Mouse (Mus musculus) liver, embryonic 14.5 days (tissue): ENCODE data around the gene Naxd. TPM values are rescaled to one million over a fixed set of nuclear protein-coding genes. Genes with fewer than 3 reads are reported as not detected.

ENCODE experiments used
- ATAC-seq: fragments of 200-750 bp; cut with Nextera tagmentation; 2 replicates; pipeline ENCODE4 v1.8.0; 2017; ENCODE audit warnings: moderate number of reproducible peaks, mild to moderate bottlenecking, moderate library complexity; ENCODE audit not compliant: insufficient read depth
- DNase-seq, 3 experiments: peaks; one replicate each; pipeline ENCODE4 v3.0.0-alpha.2; 2012 to 2013; ENCODE audit warnings: low read depth in 3 of 3, low spot score in 3 of 3
- H3K27ac ChIP-seq: fragments of 300-500 bp; sonication (generic); 2 replicates; pipeline ENCODE4 v1.5.1; 2014; ENCODE audit warnings: moderate library complexity, mild to moderate bottlenecking, control low read depth, inconsistent platforms
- H3K27me3 ChIP-seq: fragments of 300-500 bp; sonication (generic); 2 replicates; pipeline ENCODE4 v1.6.1; 2014; ENCODE audit warnings: mild to moderate bottlenecking, low read length, moderate library complexity; ENCODE audit not compliant: control insufficient read depth, insufficient read depth
- H3K36me3 ChIP-seq: fragments of 300-500 bp; sonication (generic); replicated peaks from 2 replicates; pipeline ENCODE4 v1.6.1; 2014; ENCODE audit warnings: low read depth; ENCODE audit not compliant: control insufficient read depth, insufficient read depth
- H3K4me1 ChIP-seq, 2 experiments: fragments of 200-500 bp in 1 of 2; fragments of 300-500 bp in 1 of 2; sonication (generic) in 1 of 2; replicated peaks; 2 replicates each; pipeline ENCODE4 v1.6.1; 2012 to 2014; ENCODE audit warnings: antibody characterized with exemption in 1 of 2, inconsistent platforms in 1 of 2, low read length in 1 of 2; ENCODE audit not compliant: control insufficient read depth in 2 of 2, insufficient read depth in 2 of 2
- H3K4me2 ChIP-seq: fragments of 300-500 bp; sonication (generic); 2 replicates; pipeline ENCODE4 v1.6.1; 2014; ENCODE audit warnings: low read depth, mild to moderate bottlenecking, control low read depth, moderate library complexity
- H3K4me3 ChIP-seq, 2 experiments: fragments of 200-500 bp in 1 of 2; fragments of 300-500 bp in 1 of 2; sonication (generic) in 1 of 2; 2 replicates each; pipeline ENCODE4 v1.5.1; 2012 to 2014; ENCODE audit warnings: low read depth in 2 of 2, low read length in 2 of 2, mild to moderate bottlenecking in 2 of 2, control low read depth in 1 of 2, inconsistent platforms in 1 of 2, moderate library complexity in 1 of 2; ENCODE audit not compliant: insufficient read depth in 1 of 2
- H3K9ac ChIP-seq: fragments of 300-500 bp; sonication (generic); replicated peaks from 2 replicates; pipeline ENCODE4 v1.6.1; 2014; ENCODE audit warnings: mild to moderate bottlenecking, control low read depth, moderate library complexity
- H3K9me3 ChIP-seq: fragments of 300-500 bp; sonication (generic); 2 replicates; pipeline ENCODE4 v1.6.1; 2016; ENCODE audit warnings: low read length, mixed read lengths; ENCODE audit not compliant: control insufficient read depth
- CTCF ChIP-seq: IDR thresholded peaks from 2 replicates; pipeline ENCODE4 v1.5.1; 2016; ENCODE audit warnings: antibody characterized with exemption, low read depth, control low read depth
- EP300 ChIP-seq: IDR thresholded peaks from 2 replicates; pipeline ENCODE4 v1.6.1; 2016; ENCODE audit warnings: antibody characterized with exemption, low read depth
- WGBS: fragments of 180-500 bp; shearing (Covaris S2); extraction: QIAGEN DNeasy Blood & Tissue Kit; methylation state at CpG from one replicate; pipeline ENCODE4 v1.1.7; 2014; ENCODE audit not compliant: insufficient replicate concordance; 5-methylcytosine and 5-hydroxymethylcytosine counted together
- polyA plus RNA-seq, 2 experiments: library from polyadenylated mRNA; depleted of rRNA in 1 of 2; stranded (reverse) in 1 of 2; unstranded in 1 of 2; fragments of >200 nt; fragmentation: Nextera tagmentation in 1 of 2; extraction: Ambion mirVana in 1 of 2; gene quantifications; 2 replicates each; pipeline versions ENCODE4 v1.2.1 to v1.2.3; 2012 to 2014

The Naxd gene
- polyA plus RNA-seq, 2 experiments, result 29.8 to 31.9 TPM

- H3K4me2 ChIP-seq, result peak overlapping the region; percentile 16; the same call in 1 of the 2 replicates
- WGBS, result 50% methylated on average over 5 of the region's 5 CpGs
- TF ChIP-seq EP300 (no peak), CTCF (no peak)
- no peak overlapping the region for H3K9ac ChIP-seq
- H3K4me1 ChIP-seq, result peaks cover 2 to 22% of the 10 kb centered on the region in 2 experiments; a peak in 3 of 4 replicates
- H3K9me3 ChIP-seq, result no peaks in the 10 kb centered on the region
- H3K4me3 ChIP-seq, result no peak overlapping the region
- no peaks in the 10 kb centered on the region for H3K36me3 ChIP-seq
- DNase-seq (no peak), ATAC-seq (peak; percentile 40; the same call in 1 of the 2 replicates)
- H3K27ac ChIP-seq, result no peak overlapping the region; the same call in 1 of the 2 replicates
- no peaks in the 10 kb centered on the region for H3K27me3 ChIP-seq
These were observed 38.3 kb upstream of the Naxd start for GRCm38 (mm10) chr8:11459016-11459415.

GRCm38 (mm10) chr8:11460934-11461333 is 36.4 kb upstream of the Naxd start:
- no peak overlapping the region for H3K27ac ChIP-seq
- DNase-seq, result no peak
- no peak for TF ChIP-seq EP300
- no peak for TF ChIP-seq CTCF
- no peaks in the 10 kb centered on the region for H3K9me3 ChIP-seq
- ATAC-seq, result no peak
- H3K36me3 ChIP-seq, result no peaks in the 10 kb centered on the region
- no peak overlapping the region for H3K4me2 ChIP-seq
- WGBS, result 29% methylated on average over 2 of the region's 2 CpGs
- no peaks in the 10 kb centered on the region for H3K27me3 ChIP-seq
- peaks cover 2 to 31% of the 10 kb centered on the region in 2 experiments; a peak in 3 of 4 replicates for H3K4me1 ChIP-seq
- no peak overlapping the region for H3K4me3 ChIP-seq
- H3K9ac ChIP-seq, result no peak overlapping the region

- H3K4me3 ChIP-seq, result no peak overlapping the region
- H3K9ac ChIP-seq, result no peak overlapping the region
- TF ChIP-seq EP300, result no peak
- TF ChIP-seq CTCF, result no peak
- 43% methylated on average over 2 of the region's 2 CpGs for WGBS
- no peaks in the 10 kb centered on the region for H3K36me3 ChIP-seq
- no peak for ATAC-seq
- H3K27me3 ChIP-seq, result no peaks in the 10 kb centered on the region
- no peaks in the 10 kb centered on the region for H3K9me3 ChIP-seq
- no peak for DNase-seq
- no peak overlapping the region for H3K4me2 ChIP-seq
- peaks cover 2 to 31% of the 10 kb centered on the region in 2 experiments; a peak in 3 of 4 replicates for H3K4me1 ChIP-seq
- no peak overlapping the region for H3K27ac ChIP-seq
These were observed 35.5 kb upstream of the Naxd start for GRCm38 (mm10) chr8:11461847-11462246.

GRCm38 (mm10) chr8:11462641-11463040 is 34.7 kb upstream of the Naxd start:
- Histone ChIP-seq H3K27me3 (no peaks in the 10 kb centered on the region), H3K4me3 (no peak overlapping the region), H3K27ac (no peak overlapping the region), H3K9me3 (no peaks in the 10 kb centered on the region), H3K4me2 (no peak overlapping the region), H3K36me3 (no peaks in the 10 kb centered on the region), H3K4me1 (peaks cover 2 to 28% of the 10 kb centered on the region in 2 experiments; a peak in 3 of 4 replicates), H3K9ac (no peak overlapping the region)
- WGBS, result 63% methylated on average over 4 of the region's 4 CpGs
- TF ChIP-seq CTCF (no peak), EP300 (no peak)
- no peak for DNase-seq
- no peak for ATAC-seq

GRCm38 (mm10) chr8:11463541-11463888 is 33.8 kb upstream of the Naxd start:
- Histone ChIP-seq H3K4me2 (no peak overlapping the region), H3K27me3 (no peaks in the 10 kb centered on the region), H3K9me3 (no peaks in the 10 kb centered on the region), H3K27ac (no peak overlapping the region), H3K4me1 (peaks cover 0 to 25% of the 10 kb centered on the region in 2 experiments; a peak in 2 of 4 replicates), H3K9ac (no peak overlapping the region), H3K36me3 (no peaks in the 10 kb centered on the region), H3K4me3 (no peak overlapping the region)
- no peak for DNase-seq
- TF ChIP-seq EP300, result no peak
- no peak for TF ChIP-seq CTCF
- no peak for ATAC-seq
- WGBS, result 58% methylated on average over 2 of the region's 2 CpGs
